Mouse (Mus musculus) liver, postnatal 0 days (tissue): ENCODE data around the gene Tmcc3.

Experiments
- CTCF ChIP-seq: sonication (generic); IDR thresholded peaks from 2 replicates; pipeline ENCODE4 v1.5.1; 2016; ENCODE audit warnings: antibody characterized with exemption, low read depth
- EP300 ChIP-seq: IDR thresholded peaks from 2 replicates; pipeline ENCODE4 v1.6.1; 2016; ENCODE audit warnings: antibody characterized with exemption, low read depth, mild to moderate bottlenecking

- TF ChIP-seq CTCF: no peak
- TF ChIP-seq EP300: no peak
These were observed 105.9 kb downstream of the Tmcc3 start for GRCm38 (mm10) chr10:94417643-94418042.
